Mouse (Mus musculus): Measurements from ENCODE around the gene Acot3.

DNA sequence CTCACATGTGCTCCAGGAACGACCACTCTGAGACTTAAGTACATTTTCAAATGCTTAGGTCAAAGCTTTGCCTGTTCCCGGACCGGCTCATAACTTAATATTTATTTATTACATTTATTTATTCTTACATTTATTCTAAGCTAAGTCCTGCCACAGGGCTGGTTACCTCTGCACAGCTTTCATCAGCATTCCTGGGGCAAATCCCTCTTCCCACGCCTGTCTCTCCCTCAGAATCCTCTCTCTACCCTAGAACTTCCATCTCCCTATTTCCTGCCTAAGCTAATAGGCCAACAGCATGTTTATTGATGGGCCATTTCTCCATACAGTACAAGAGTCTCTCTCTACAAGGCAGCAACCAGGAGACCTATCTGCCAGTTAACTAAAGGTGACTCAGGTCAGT is 15.8 kb downstream of the Acot3 start:
- TF ChIP-seq CTCF (IDR thresholded peaks at IDR 0.05; ENCODE audit: extremely low read depth, insufficient read length, insufficient replicate concordance, low read depth, low read length) (no peak), POLR2A (IDR thresholded peaks at IDR 0.05; ENCODE audit: low read depth, low read length) (no peak)
